ENCODE assay signal across 10 mouse cellular contexts in the genomic region with DNA sequence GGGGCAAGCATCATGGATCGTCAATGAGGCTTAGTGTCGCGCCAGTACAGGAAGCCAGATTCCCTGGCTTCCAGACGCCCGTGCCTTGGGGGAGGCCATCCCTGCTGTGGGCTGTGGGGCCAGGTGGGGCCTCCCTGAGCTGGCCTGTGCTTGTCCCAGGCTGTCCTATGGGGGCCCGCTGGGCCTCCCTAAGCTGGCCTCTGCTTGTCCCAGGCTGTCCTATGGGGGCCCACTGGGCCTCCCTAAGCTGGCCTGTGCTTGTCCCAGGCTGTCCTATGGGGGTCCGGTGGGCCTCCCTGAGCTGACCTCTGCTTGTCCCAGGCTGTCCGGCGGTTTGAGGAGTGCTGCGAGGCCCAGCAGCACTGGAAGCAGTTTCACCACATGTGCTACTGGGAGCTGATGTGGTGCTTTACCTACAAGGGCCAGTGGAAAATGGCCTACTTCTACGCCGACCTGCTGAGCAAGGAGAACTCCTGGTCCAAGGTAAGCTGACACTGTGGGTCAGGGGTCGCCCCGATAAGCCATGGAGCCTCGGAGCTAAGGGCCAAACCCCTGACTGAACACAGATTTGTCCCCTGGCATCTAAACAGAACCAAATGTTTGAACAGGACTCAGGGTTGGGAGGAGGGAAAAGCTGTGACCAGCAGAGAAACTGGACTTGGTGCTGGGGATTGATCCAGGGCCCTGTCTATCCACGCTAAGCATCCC. TPM values are rescaled to one million over a fixed set of nuclear protein-coding genes. Genes with fewer than 3 reads are reported as not detected.
DNase-seq lines count a peak whose midpoint lies in the region; ATAC-seq and TF ChIP-seq lines count a peak whose summit lies in the region.
"Had no signal": no experiment of that assay in that cellular context is flagged by ENCODE, and none has a peak within 500 bp of the region (broad histone marks: within the 10 kb centered on the region; RNA-seq: fewer than 3 reads in every experiment).

No protein-coding gene starts in this region.

- no peaks in the 10 kb centered on the region for H3K27me3 ChIP-seq in heart, embryonic 12.5 days (replicated peaks)
- H3K27me3 ChIP-seq in heart, embryonic 11.5 days (ENCODE audit: control insufficient read depth, insufficient read depth, low read length): no peaks in the 10 kb centered on the region
- H3K27me3 ChIP-seq in stomach, embryonic 16.5 days (ENCODE audit: control insufficient read depth, insufficient read depth, low read length): no peaks in the 10 kb centered on the region
- no peaks in the 10 kb centered on the region for H3K27me3 ChIP-seq in stomach, postnatal 0 days (ENCODE audit: control insufficient read depth, insufficient read depth, low read length)
- H3K27me3 ChIP-seq in liver, embryonic 12.5 days (replicated peaks): no peaks in the 10 kb centered on the region
- H3K27me3 ChIP-seq in thymus, adult 2 months (ENCODE audit: control insufficient read depth, insufficient read depth, low read length): no peaks in the 10 kb centered on the region

- TF ChIP-seq CTCF in stomach, postnatal 0 days (IDR thresholded peaks at IDR 0.05; ENCODE audit: low read depth): no peak
- no peak for TF ChIP-seq CTCF in thymus, adult 2 months (IDR thresholded peaks at IDR 0.05; ENCODE audit: borderline replicate concordance, control insufficient read depth, extremely low read depth, insufficient read depth, low read length, poor library complexity)

- no peak overlapping the region for H3K4me2 ChIP-seq in heart, embryonic 12.5 days
- H3K4me2 ChIP-seq in heart, embryonic 11.5 days: no peak overlapping the region
- H3K4me2 ChIP-seq in stomach, embryonic 16.5 days (ENCODE audit: low read depth, low read length): no peak overlapping the region
- no peak overlapping the region for H3K4me2 ChIP-seq in stomach, postnatal 0 days (replicated peaks; ENCODE audit: low read depth)
- no peak overlapping the region for H3K4me2 ChIP-seq in liver, embryonic 12.5 days

- no peak for DNase-seq in stomach, postnatal 0 days (ENCODE audit: low spot score)
- peak; percentile 53 for DNase-seq in yolk sac, embryonic 10.5 days (ENCODE audit: low spot score)
- no peak for DNase-seq in frontal cortex, adult 2 months (ENCODE audit: extremely low spot score in 1 of 2, low spot score in 1 of 2)
- no peak for DNase-seq in thymus, adult 2 months

- H3K9me3 ChIP-seq in heart, embryonic 12.5 days (replicated peaks): no peaks in the 10 kb centered on the region
- H3K9me3 ChIP-seq in heart, embryonic 11.5 days (replicated peaks; ENCODE audit: control insufficient read depth, low read length): no peaks in the 10 kb centered on the region
- no peaks in the 10 kb centered on the region for H3K9me3 ChIP-seq in stomach, embryonic 16.5 days (replicated peaks; ENCODE audit: control insufficient read depth, low read length)
- no peaks in the 10 kb centered on the region for H3K9me3 ChIP-seq in stomach, postnatal 0 days (ENCODE audit: control insufficient read depth, low read length)
- no peaks in the 10 kb centered on the region for H3K9me3 ChIP-seq in liver, embryonic 12.5 days (replicated peaks)

- H3K9ac ChIP-seq in heart, embryonic 12.5 days: no peak overlapping the region
- no peak overlapping the region for H3K9ac ChIP-seq in heart, embryonic 11.5 days (ENCODE audit: low read depth, low read length)
- no peak overlapping the region for H3K9ac ChIP-seq in stomach, embryonic 16.5 days (ENCODE audit: low read length)
- no peak overlapping the region for H3K9ac ChIP-seq in stomach, postnatal 0 days (ENCODE audit: low read length)
- no peak overlapping the region for H3K9ac ChIP-seq in liver, embryonic 12.5 days

- no peak overlapping the region for H3K4me3 ChIP-seq in heart, embryonic 12.5 days
- H3K4me3 ChIP-seq in heart, embryonic 11.5 days (ENCODE audit: low read depth, low read length): no peak overlapping the region
- no peak overlapping the region for H3K4me3 ChIP-seq in stomach, embryonic 16.5 days (replicated peaks; ENCODE audit: low read length)
- no peak overlapping the region for H3K4me3 ChIP-seq in stomach, postnatal 0 days (ENCODE audit: low read depth, low read length)
- H3K4me3 ChIP-seq in liver, embryonic 12.5 days: no peak overlapping the region
- H3K4me3 ChIP-seq in thymus, adult 2 months (ENCODE audit: control insufficient read depth, insufficient read depth, low read length): no peak overlapping the region

- TF ChIP-seq EP300 in stomach, postnatal 0 days (optimal IDR thresholded peaks at IDR 0.05): no peak

- WGBS in heart, embryonic 12.5 days: 75% methylated on average over 16 of the region's 16 CpGs
- 73% methylated on average over 16 of the region's 16 CpGs for WGBS in heart, embryonic 11.5 days (ENCODE audit: insufficient replicate concordance)
- 62% methylated on average over 16 of the region's 16 CpGs for WGBS in stomach, embryonic 16.5 days
- WGBS in stomach, postnatal 0 days: 61% methylated on average over 16 of the region's 16 CpGs
- 70% methylated on average over 16 of the region's 16 CpGs for WGBS in liver, embryonic 12.5 days (ENCODE audit: insufficient replicate concordance)
- 93% methylated on average over 16 of the region's 16 CpGs for WGBS in thymus, adult 2 months

- no peaks in the 10 kb centered on the region for H3K36me3 ChIP-seq in heart, embryonic 12.5 days
- no peaks in the 10 kb centered on the region for H3K36me3 ChIP-seq in heart, embryonic 11.5 days (ENCODE audit: control insufficient read depth, insufficient read depth, low read length)
- no peaks in the 10 kb centered on the region for H3K36me3 ChIP-seq in stomach, embryonic 16.5 days (ENCODE audit: control insufficient read depth, insufficient read depth, low read length)
- H3K36me3 ChIP-seq in stomach, postnatal 0 days (ENCODE audit: control insufficient read depth, insufficient read depth, low read length): no peaks in the 10 kb centered on the region
- H3K36me3 ChIP-seq in liver, embryonic 12.5 days: 0 out of 2 replicates have a peak, but pooled peaks cover 13% of the 10 kb centered on the region
- no peaks in the 10 kb centered on the region for H3K36me3 ChIP-seq in thymus, adult 2 months (ENCODE audit: control insufficient read depth, insufficient read depth, low read length)

- ATAC-seq in heart, embryonic 12.5 days (ENCODE audit: insufficient number of reproducible peaks, low FRiP score): peak; percentile 26; the same call in 1 of the 2 replicates
- ATAC-seq in heart, embryonic 11.5 days (replicated peaks; ENCODE audit: insufficient number of reproducible peaks, low FRiP score, low TSS enrichment): no peak
- ATAC-seq in stomach, embryonic 16.5 days (ENCODE audit: insufficient read depth, low FRiP score): peak; percentile 9; the same call in 1 of the 2 replicates
- no peak for ATAC-seq in stomach, postnatal 0 days (ENCODE audit: low FRiP score, low TSS enrichment)
- ATAC-seq in liver, embryonic 12.5 days: peak; percentile 22; the same call in 1 of the 2 replicates
- ATAC-seq: inflammation-experienced regulatory T-cells, adult 6 months had no signal

- no peak overlapping the region for H3K27ac ChIP-seq in heart, embryonic 12.5 days (ENCODE audit: poor library complexity, severe bottlenecking)
- H3K27ac ChIP-seq in heart, embryonic 11.5 days (ENCODE audit: low read depth, low read length): no peak overlapping the region
- no peak overlapping the region for H3K27ac ChIP-seq in stomach, embryonic 16.5 days (ENCODE audit: low read length)
- no peak overlapping the region for H3K27ac ChIP-seq in stomach, postnatal 0 days (replicated peaks)
- peak overlapping the region; percentile 51 for H3K27ac ChIP-seq in liver, embryonic 12.5 days
- H3K27ac ChIP-seq in thymus, adult 2 months (ENCODE audit: control insufficient read depth, insufficient read depth, low read length): no peak overlapping the region
- H3K27ac ChIP-seq: kidney, postnatal 0 days had no signal

- no peak for TF ChIP-seq POLR2A in thymus, adult 2 months (IDR thresholded peaks at IDR 0.05; ENCODE audit: control insufficient read depth, extremely low read depth, insufficient read depth, low read length, poor library complexity)

- peaks cover 23% of the 10 kb centered on the region for H3K4me1 ChIP-seq in heart, embryonic 12.5 days (replicated peaks)
- peaks cover 13% of the 10 kb centered on the region for H3K4me1 ChIP-seq in heart, embryonic 11.5 days (ENCODE audit: control insufficient read depth, insufficient read depth, low read length)
- no peaks in the 10 kb centered on the region for H3K4me1 ChIP-seq in stomach, embryonic 16.5 days (ENCODE audit: control insufficient read depth, insufficient read depth, low read length)
- H3K4me1 ChIP-seq in stomach, postnatal 0 days (replicated peaks; ENCODE audit: control insufficient read depth, insufficient read depth): no peaks in the 10 kb centered on the region
- peaks cover 38% of the 10 kb centered on the region for H3K4me1 ChIP-seq in liver, embryonic 12.5 days
- H3K4me1 ChIP-seq in thymus, adult 2 months (replicated peaks; ENCODE audit: control insufficient read depth, insufficient read depth, low read length): no peaks in the 10 kb centered on the region; the same call in 1 of the 2 replicates

RNA-seq across cellular contexts. Expression of gene Ttc39a, which starts 26.4 kb away (rescaled TPM):
- 11.6 and 11.8 TPM in 2 replicates for polyA plus RNA-seq in heart, embryonic 12.5 days (2016; fragmentation: Nextera tagmentation; extraction: Ambion mirVana)
- 10.8 and 11.4 TPM in 2 replicates for polyA plus RNA-seq in heart, embryonic 11.5 days (2014; fragmentation: Nextera tagmentation; extraction: Ambion mirVana)
- 21.2 and 25.6 TPM in 2 replicates for polyA plus RNA-seq in stomach, embryonic 16.5 days (2015; fragmentation: Nextera tagmentation; extraction: Ambion mirVana)
- 29.7 and 30.2 TPM in 2 replicates for polyA plus RNA-seq in stomach, postnatal 0 days (2015; fragmentation: Nextera tagmentation; extraction: Ambion mirVana)
- 12.9 and 13.7 TPM in 2 replicates for polyA plus RNA-seq in liver, embryonic 12.5 days (2016; fragmentation: Nextera tagmentation; extraction: Ambion mirVana)
- polyA plus RNA-seq in frontal cortex, adult 2 months (2012; rRNA removed): 4.3 and 4.4 TPM in 2 replicates
- polyA plus RNA-seq in thymus, adult 2 months (2012; rRNA removed): 15.0 and 17.2 TPM in 2 replicates

RNA-seq across cellular contexts. Expression of gene Rnf11, which starts 51.7 kb away (rescaled TPM):
- 62.2 and 63.9 TPM in 2 replicates for polyA plus RNA-seq in heart, embryonic 12.5 days (2016; fragmentation: Nextera tagmentation; extraction: Ambion mirVana)
- polyA plus RNA-seq in heart, embryonic 11.5 days (2014; fragmentation: Nextera tagmentation; extraction: Ambion mirVana): 47.1 and 47.8 TPM in 2 replicates
- 23.4 and 23.6 TPM in 2 replicates for polyA plus RNA-seq in stomach, embryonic 16.5 days (2015; fragmentation: Nextera tagmentation; extraction: Ambion mirVana)
- polyA plus RNA-seq in stomach, postnatal 0 days (2015; fragmentation: Nextera tagmentation; extraction: Ambion mirVana): 52.0 and 57.1 TPM in 2 replicates
- polyA plus RNA-seq in liver, embryonic 12.5 days (2016; fragmentation: Nextera tagmentation; extraction: Ambion mirVana): 41.3 and 44.7 TPM in 2 replicates
- 169 and 170 TPM in 2 replicates for polyA plus RNA-seq in frontal cortex, adult 2 months (2012; rRNA removed)
- 16.1 and 23.8 TPM in 2 replicates for polyA plus RNA-seq in thymus, adult 2 months (2012; rRNA removed)

Comparison
In these comparisons a context has a peak if more than half of its experiments do, and no peak if none do; other contexts are left out.
1. ATAC-seq: peak in heart, embryonic 12.5 days (single experiment), stomach, embryonic 16.5 days (single experiment) and liver, embryonic 12.5 days (single experiment); none in heart, embryonic 11.5 days (single experiment) and stomach, postnatal 0 days (single experiment).